Mouse (Mus musculus) granulocyte monocyte progenitor cell, adult 5-6 weeks (primary cell): ENCODE results near the gene Dusp1. TPM values are rescaled to one million over a fixed set of nuclear protein-coding genes. Genes with fewer than 3 reads are reported as not detected.

ENCODE experiments used
- ATAC-seq: replicated peaks from 2 replicates; pipeline ENCODE4 v1.8.0; 2016; ENCODE audit warnings: mild to moderate bottlenecking, moderate TSS enrichment, inconsistent platforms; ENCODE audit not compliant: poor library complexity, severe bottlenecking
- total RNA-seq, 2 experiments: library from RNA; stranded (forward) in 1 of 2; stranded (reverse) in 1 of 2; fragments of 200-712, 200-1000 nt in 1 of 2; fragments of >200 nt in 1 of 2; fragmentation: Nextera tagmentation in 1 of 2; gene quantifications; 2 replicates each; pipeline ENCODE4 v1.2.3; 2014 to 2017

Dusp1 gene
- total RNA-seq, 2 experiments from 2014 or later, result 21.3 to 43.2 TPM

- ATAC-seq, result no peak
Measured at GRCm38 (mm10) chr17:26564439-26564838, 2.5 kb upstream of the Dusp1 start.

DNA sequence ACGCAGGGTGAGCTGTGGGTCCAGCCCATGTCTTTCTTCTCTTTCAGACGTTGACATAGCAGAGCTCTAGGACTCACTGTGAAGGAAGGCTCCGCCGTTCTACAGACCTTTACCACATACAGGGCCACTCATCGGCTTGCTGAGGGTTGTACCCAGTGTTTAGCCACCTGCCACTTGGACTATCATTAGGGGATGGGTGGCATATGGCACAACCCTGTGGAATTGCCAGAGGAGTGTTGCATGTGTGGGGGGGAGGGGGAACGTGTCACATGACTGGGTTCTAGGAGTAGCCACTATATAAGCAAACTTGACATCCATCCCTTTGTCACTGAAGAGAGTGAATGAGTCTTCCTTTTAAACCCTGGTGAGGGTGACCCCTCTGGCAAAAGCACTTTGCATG, 1.5 kb upstream of the Dusp1 start:
- ATAC-seq, result no peak

DNA sequence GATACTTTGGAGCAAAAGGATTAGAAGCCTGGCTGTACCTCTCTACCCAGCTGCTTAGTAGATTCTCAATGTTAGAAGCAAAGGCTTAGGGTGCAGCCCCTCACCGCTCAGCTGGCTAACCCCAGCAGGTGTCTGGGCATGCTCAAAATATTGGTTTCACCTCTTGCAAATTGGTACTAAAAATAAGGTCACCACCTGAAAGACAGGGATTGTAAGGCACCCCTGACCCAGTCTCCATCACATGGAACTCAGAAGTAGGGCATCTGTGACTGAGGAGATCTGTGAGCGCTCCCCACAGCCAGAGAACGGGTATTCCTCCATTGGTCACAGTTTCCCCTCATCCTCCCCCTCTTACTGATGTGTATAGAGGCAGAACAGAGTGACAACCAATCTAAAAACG, 364 bp upstream of the Dusp1 start:
- no peak for ATAC-seq

- ATAC-seq, result peak; percentile 98
Measured at GRCm38 (mm10) chr17:26561290-26561640, 663 bp downstream of the Dusp1 start, which contains the start of gene Ergic1. Gene Ergic1 (plus strand): TSS chr17:26561489.

- peak; percentile 25; the same call in 1 of the 2 replicates for ATAC-seq
Measured at GRCm38 (mm10) chr17:26560526-26561289, 1.2 kb downstream of the Dusp1 start.

GRCm38 (mm10) chr17:26553033-26553432, 8.9 kb downstream of the Dusp1 start:
- ATAC-seq, result no peak

- no peak for ATAC-seq
Measured at GRCm38 (mm10) chr17:26551104-26551503, 10.8 kb downstream of the Dusp1 start.

GRCm38 (mm10) chr17:26549148-26549809, 12.6 kb downstream of the Dusp1 start:
- no peak; the same call in 1 of the 2 replicates for ATAC-seq

DNA sequence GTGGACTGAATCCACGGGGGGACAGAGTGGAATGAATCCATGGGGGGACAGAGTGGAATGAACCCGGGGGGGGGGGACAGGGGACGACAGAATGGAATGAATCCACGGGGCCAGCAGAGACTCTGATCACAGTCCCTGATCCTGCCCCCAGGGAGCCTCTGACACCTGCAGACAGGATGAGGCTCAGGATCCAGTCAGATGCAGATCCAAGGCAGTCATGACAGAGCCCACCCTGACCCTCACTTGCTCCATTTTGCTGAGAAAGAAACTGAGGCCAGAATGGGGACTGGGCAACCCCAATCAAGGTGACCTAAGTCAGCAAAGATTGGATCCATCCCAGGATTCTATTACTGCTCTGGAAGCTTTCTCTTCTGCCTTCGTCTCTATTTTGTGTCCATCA, 13.4 kb downstream of the Dusp1 start:
- no peak for ATAC-seq

DNA sequence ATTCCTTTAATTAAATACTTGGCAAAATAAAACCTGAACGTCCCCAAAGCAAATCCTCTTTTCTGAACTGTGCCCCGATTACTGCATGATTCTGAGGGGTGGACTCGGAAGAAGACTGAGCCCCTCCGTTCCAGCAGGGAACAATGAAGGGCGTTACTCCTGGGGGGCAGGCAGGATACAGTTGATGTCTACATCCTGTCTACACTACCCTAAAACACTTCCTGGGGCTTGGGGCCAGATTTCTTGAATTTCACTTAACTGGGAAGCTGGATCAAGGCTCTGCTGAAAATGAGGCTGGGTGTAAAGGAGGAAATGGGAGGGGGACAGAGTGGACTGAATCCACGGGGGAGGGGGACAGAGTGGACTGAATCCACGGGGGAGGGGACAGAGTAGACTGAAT, 14.2 kb downstream of the Dusp1 start:
- ATAC-seq, result peak; percentile 12; the same call in 1 of the 2 replicates

GRCm38 (mm10) chr17:26544319-26544963, 17.5 kb downstream of the Dusp1 start:
- peak; percentile 65 for ATAC-seq

- no peak for ATAC-seq
Measured at GRCm38 (mm10) chr17:26540083-26540482, 21.8 kb downstream of the Dusp1 start.

GRCm38 (mm10) chr17:26537722-26538471, 24.0 kb downstream of the Dusp1 start:
- peak; percentile 59 for ATAC-seq

GRCm38 (mm10) chr17:26535251-26536136, 26.4 kb downstream of the Dusp1 start:
- peak; percentile 57 for ATAC-seq

GRCm38 (mm10) chr17:26534695-26535094, 27.2 kb downstream of the Dusp1 start:
- no peak for ATAC-seq

- peak; percentile 47 for ATAC-seq
Measured at GRCm38 (mm10) chr17:26533871-26534372, 28.0 kb downstream of the Dusp1 start.

GRCm38 (mm10) chr17:26532476-26533045, 29.4 kb downstream of the Dusp1 start:
- ATAC-seq, result peak; percentile 45

- ATAC-seq, result peak; percentile 34
Measured at GRCm38 (mm10) chr17:26531395-26532027, 30.4 kb downstream of the Dusp1 start.
